Mouse (Mus musculus): ENCODE measurements around the gene Hfe2.

Hfe2 gene

GRCm38 (mm10) chr3:96563911-96564632 is 39.1 kb downstream of the Hfe2 start:
- in situ Hi-C loops (cut with MboI; ENCODE audit: low pct_unique_long_range_greater_than_20kb in 1 of 2, low sequenced_read_pairs in 2 of 2, unreplicated experiment in 1 of 2): loop anchor here in 1 of 2 experiments (25.0 kb wide), 1 partner anchor 598 kb away; the partner anchor contains the start of gene Acp6

GRCm38 (mm10) chr3:96564633-96565032 is 39.7 kb downstream of the Hfe2 start:
- in situ Hi-C loops (cut with MboI; ENCODE audit: low pct_unique_long_range_greater_than_20kb in 1 of 2, low sequenced_read_pairs in 2 of 2, unreplicated experiment in 1 of 2): loop anchor here in 1 of 2 experiments (25.0 kb wide), 1 partner anchor 598 kb away; the partner anchor contains the start of gene Acp6

GRCm38 (mm10) chr3:96565105-96565504 is 40.1 kb downstream of the Hfe2 start:
- in situ Hi-C loops (cut with MboI; ENCODE audit: low pct_unique_long_range_greater_than_20kb in 1 of 2, low sequenced_read_pairs in 2 of 2, unreplicated experiment in 1 of 2): loop anchor here in 1 of 2 experiments (25.0 kb wide), 1 partner anchor 597 kb away; the partner anchor contains the start of gene Acp6

GRCm38 (mm10) chr3:96566661-96567450 is 41.9 kb downstream of the Hfe2 start:
- in situ Hi-C loops (cut with MboI; ENCODE audit: low pct_unique_long_range_greater_than_20kb in 1 of 2, low sequenced_read_pairs in 2 of 2, unreplicated experiment in 1 of 2): loop anchor here in 1 of 2 experiments (25.0 kb wide), 1 partner anchor 595 kb away; the partner anchor contains the start of gene Acp6

- in situ Hi-C loops (cut with MboI; ENCODE audit: low pct_unique_long_range_greater_than_20kb in 1 of 2, low sequenced_read_pairs in 2 of 2, unreplicated experiment in 1 of 2): loop anchor here in 1 of 2 experiments (25.0 kb wide), 1 partner anchor 594 kb away; the partner anchor contains the start of gene Acp6
These were observed 43.6 kb downstream of the Hfe2 start for GRCm38 (mm10) chr3:96568605-96569004.

- in situ Hi-C loops (cut with MboI; ENCODE audit: low pct_unique_long_range_greater_than_20kb in 1 of 2, low sequenced_read_pairs in 2 of 2, unreplicated experiment in 1 of 2): loop anchor here in 1 of 2 experiments (25.0 kb wide), 1 partner anchor 593 kb away; the partner anchor contains the start of gene Acp6
These were observed 44.5 kb downstream of the Hfe2 start for GRCm38 (mm10) chr3:96569506-96569905.

- in situ Hi-C loops (cut with MboI; ENCODE audit: low pct_unique_long_range_greater_than_20kb in 1 of 2, low sequenced_read_pairs in 2 of 2, unreplicated experiment in 1 of 2): loop anchor here in 1 of 2 experiments (25.0 kb wide), 1 partner anchor 592 kb away; the partner anchor contains the start of gene Acp6
These were observed 45.1 kb downstream of the Hfe2 start for GRCm38 (mm10) chr3:96569966-96570605.

GRCm38 (mm10) chr3:96570643-96571042 is 45.7 kb downstream of the Hfe2 start:
- in situ Hi-C loops (cut with MboI; ENCODE audit: low pct_unique_long_range_greater_than_20kb in 1 of 2, low sequenced_read_pairs in 2 of 2, unreplicated experiment in 1 of 2): loop anchor here in 1 of 2 experiments (25.0 kb wide), 1 partner anchor 592 kb away; the partner anchor contains the start of gene Acp6

- in situ Hi-C loops (cut with MboI; ENCODE audit: low pct_unique_long_range_greater_than_20kb in 1 of 2, low sequenced_read_pairs in 2 of 2, unreplicated experiment in 1 of 2): loop anchor here in 1 of 2 experiments (25.0 kb wide), 1 partner anchor 591 kb away; the partner anchor contains the start of gene Acp6
These were observed 46.4 kb downstream of the Hfe2 start for GRCm38 (mm10) chr3:96571336-96571735.

- in situ Hi-C loops (cut with MboI; ENCODE audit: low pct_unique_long_range_greater_than_20kb in 1 of 2, low sequenced_read_pairs in 2 of 2, unreplicated experiment in 1 of 2): loop anchor here in 1 of 2 experiments (25.0 kb wide), 1 partner anchor 590 kb away; the partner anchor contains the start of gene Acp6
These were observed 47.1 kb downstream of the Hfe2 start for GRCm38 (mm10) chr3:96571896-96572698.

- in situ Hi-C loops (cut with MboI; ENCODE audit: low pct_unique_long_range_greater_than_20kb in 1 of 2, low sequenced_read_pairs in 2 of 2, unreplicated experiment in 1 of 2): loop anchor here in 1 of 2 experiments (25.0 kb wide), 1 partner anchor 588 kb away; the partner anchor contains the start of gene Acp6
These were observed 48.9 kb downstream of the Hfe2 start for GRCm38 (mm10) chr3:96573611-96574511.

- in situ Hi-C loops (cut with MboI; ENCODE audit: low pct_unique_long_range_greater_than_20kb in 1 of 2, low sequenced_read_pairs in 2 of 2, unreplicated experiment in 1 of 2): no loop called here
These were observed 50.5 kb downstream of the Hfe2 start for GRCm38 (mm10) chr3:96575272-96575984.

GRCm38 (mm10) chr3:96576005-96576658 is 51.2 kb downstream of the Hfe2 start:
- in situ Hi-C loops (cut with MboI; ENCODE audit: low pct_unique_long_range_greater_than_20kb in 1 of 2, low sequenced_read_pairs in 2 of 2, unreplicated experiment in 1 of 2): no loop called here

- in situ Hi-C loops (cut with MboI; ENCODE audit: low pct_unique_long_range_greater_than_20kb in 1 of 2, low sequenced_read_pairs in 2 of 2, unreplicated experiment in 1 of 2): no loop called here
These were observed 51.9 kb downstream of the Hfe2 start, which contains the start of gene Gm16253 for GRCm38 (mm10) chr3:96576690-96577541. Gene Gm16253 (plus strand): TSS chr3:96576984.

GRCm38 (mm10) chr3:96577566-96577965 is 52.6 kb downstream of the Hfe2 start:
- in situ Hi-C loops (cut with MboI; ENCODE audit: low pct_unique_long_range_greater_than_20kb in 1 of 2, low sequenced_read_pairs in 2 of 2, unreplicated experiment in 1 of 2): no loop called here
